Mouse (Mus musculus) heart, postnatal 0 days (tissue): ENCODE measurements around the gene Map2k1. TPM values are rescaled to one million over a fixed set of nuclear protein-coding genes. Genes with fewer than 3 reads are reported as not detected.

Source experiments
- ATAC-seq: fragments of 200-750 bp; cut with Nextera tagmentation; 2 replicates; pipeline ENCODE4 v1.8.0; 2017; ENCODE audit warnings: low read depth, moderate number of reproducible peaks, moderate library complexity; ENCODE audit not compliant: insufficient read depth
- DNase-seq: peaks from one replicate; pipeline ENCODE4 v3.0.0-alpha.2; 2016; ENCODE audit warnings: low spot score
- H3K27ac ChIP-seq: fragments of 300-500 bp; sonication (generic); 2 replicates; pipeline ENCODE4 v1.5.1; 2014; ENCODE audit warnings: low read depth, mild to moderate bottlenecking
- H3K27me3 ChIP-seq: fragments of 300-500 bp; sonication (generic); 2 replicates; pipeline ENCODE4 v1.6.1; 2014; ENCODE audit warnings: low read length, mixed read lengths; ENCODE audit not compliant: control insufficient read depth, insufficient read depth
- H3K36me3 ChIP-seq: fragments of 300-500 bp; sonication (generic); replicated peaks from 2 replicates; pipeline ENCODE4 v1.6.1; 2014; ENCODE audit warnings: low read length, mixed read lengths; ENCODE audit not compliant: control insufficient read depth, insufficient read depth
- H3K4me1 ChIP-seq: fragments of 300-500 bp; sonication (generic); 2 replicates; pipeline ENCODE4 v1.6.1; 2014; ENCODE audit warnings: antibody characterized with exemption; ENCODE audit not compliant: control insufficient read depth, insufficient read depth
- H3K4me2 ChIP-seq: fragments of 300-500 bp; sonication (generic); 2 replicates; pipeline ENCODE4 v1.6.1; 2014; ENCODE audit warnings: low read depth, mild to moderate bottlenecking, low read length, moderate library complexity
- H3K4me3 ChIP-seq: fragments of 300-500 bp; sonication (generic); 2 replicates; pipeline ENCODE4 v1.5.1; 2014; ENCODE audit warnings: low read depth, low read length
- H3K9ac ChIP-seq: fragments of 300-500 bp; sonication (generic); replicated peaks from 2 replicates; pipeline ENCODE4 v1.6.1; 2014; ENCODE audit warnings: low read depth, low read length, mixed read lengths
- H3K9me3 ChIP-seq: fragments of 300-500 bp; sonication (generic); replicated peaks from 2 replicates; pipeline ENCODE4 v1.6.1; 2016; ENCODE audit warnings: low read length; ENCODE audit not compliant: control insufficient read depth
- CTCF ChIP-seq: IDR thresholded peaks from 2 replicates; pipeline ENCODE4 v1.5.1; 2016; ENCODE audit warnings: antibody characterized with exemption, control low read depth, low read depth
- EP300 ChIP-seq: IDR thresholded peaks from 2 replicates; pipeline ENCODE4 v1.6.1; 2016; ENCODE audit warnings: antibody characterized with exemption, low read depth
- WGBS: fragments of 180-500 bp; shearing (Covaris S2); extraction: QIAGEN DNeasy Blood & Tissue Kit; methylation state at CpG from one replicate; pipeline ENCODE4 v1.1.7; 2014; 5-methylcytosine and 5-hydroxymethylcytosine counted together
- polyA plus RNA-seq: library from polyadenylated mRNA; unstranded; fragments of >200 nt; fragmentation: Nextera tagmentation; extraction: Ambion mirVana; gene quantifications from 2 replicates; pipeline ENCODE4 v1.2.1, GENCODE M21; 2015
- total RNA-seq: library from RNA; depleted of rRNA; stranded (reverse); fragments of >200 nt; gene quantifications from 2 replicates; pipeline ENCODE4 v1.2.3, GENCODE M21; 2014; ENCODE audit warnings: low replicate concordance

The Map2k1 gene
- total and polyA plus RNA-seq, 2 experiments from 2014 or later: 57.7 to 110 TPM

GRCm38 (mm10) chr9:64278665-64279310 lies 25.4 kb upstream of the Map2k1 start:
- no peak for ATAC-seq
- Histone ChIP-seq H3K36me3 (no peaks in the 10 kb centered on the region), H3K27me3 (no peaks in the 10 kb centered on the region), H3K4me2 (no peak overlapping the region), H3K4me1 (0 out of 2 replicates have a peak, but pooled peaks cover 7% of the 10 kb centered on the region), H3K9ac (no peak overlapping the region), H3K9me3 (no peaks in the 10 kb centered on the region), H3K27ac (no peak overlapping the region), H3K4me3 (no peak overlapping the region)
- DNase-seq: no peak
- TF ChIP-seq CTCF (no peak), EP300 (no peak)
- 89% methylated on average over 6 of the region's 6 CpGs for WGBS

- ATAC-seq (no peak), DNase-seq (peak; percentile 42)
- no peak overlapping the region for H3K27ac ChIP-seq
- TF ChIP-seq EP300 (no peak), CTCF (peak; percentile 67)
- H3K4me2 ChIP-seq: no peak overlapping the region
- 0 out of 2 replicates have a peak, but pooled peaks cover 7% of the 10 kb centered on the region for H3K4me1 ChIP-seq
- no peaks in the 10 kb centered on the region for H3K9me3 ChIP-seq
- no peak overlapping the region for H3K9ac ChIP-seq
- 65% methylated on average over 8 of the region's 8 CpGs for whole genome bisulfite sequencing
- H3K4me3 ChIP-seq: no peak overlapping the region
- no peaks in the 10 kb centered on the region for H3K36me3 ChIP-seq
- H3K27me3 ChIP-seq: no peaks in the 10 kb centered on the region
These were observed 24.3 kb upstream of the Map2k1 start for GRCm38 (mm10) chr9:64277706-64278105.

GRCm38 (mm10) chr9:64274919-64275318 lies 21.5 kb upstream of the Map2k1 start:
- DNase-seq: no peak
- WGBS: 63% methylated on average over 1 of the region's 1 CpGs
- Histone ChIP-seq H3K36me3 (no peaks in the 10 kb centered on the region), H3K4me2 (no peak overlapping the region), H3K9ac (no peak overlapping the region), H3K9me3 (no peaks in the 10 kb centered on the region), H3K4me1 (no peaks in the 10 kb centered on the region), H3K27ac (no peak overlapping the region), H3K27me3 (no peaks in the 10 kb centered on the region), H3K4me3 (no peak overlapping the region)
- TF ChIP-seq CTCF: 0 out of 2 replicates have a peak, but pooled peaks have one; percentile 3
- no peak for TF ChIP-seq EP300
- no peak for ATAC-seq

GRCm38 (mm10) chr9:64274291-64274690 lies 20.9 kb upstream of the Map2k1 start:
- H3K4me3 ChIP-seq: no peak overlapping the region
- no peaks in the 10 kb centered on the region for H3K36me3 ChIP-seq
- TF ChIP-seq CTCF (no peak), EP300 (no peak)
- H3K9ac ChIP-seq: no peak overlapping the region
- H3K27ac ChIP-seq: no peak overlapping the region
- ATAC-seq (no peak), DNase-seq (no peak)
- 66% methylated on average over 4 of the region's 4 CpGs for WGBS
- no peaks in the 10 kb centered on the region for H3K27me3 ChIP-seq
- no peaks in the 10 kb centered on the region for H3K4me1 ChIP-seq
- H3K4me2 ChIP-seq: no peak overlapping the region
- no peaks in the 10 kb centered on the region for H3K9me3 ChIP-seq

- H3K4me1 ChIP-seq: no peaks in the 10 kb centered on the region
- no peak overlapping the region for H3K27ac ChIP-seq
- DNase-seq (no peak), ATAC-seq (no peak)
- H3K4me3 ChIP-seq: no peak overlapping the region
- no peak overlapping the region for H3K4me2 ChIP-seq
- no peak for TF ChIP-seq CTCF
- no peak for TF ChIP-seq EP300
- no peaks in the 10 kb centered on the region for H3K27me3 ChIP-seq
- H3K36me3 ChIP-seq: no peaks in the 10 kb centered on the region
- no peaks in the 10 kb centered on the region for H3K9me3 ChIP-seq
- H3K9ac ChIP-seq: no peak overlapping the region
- WGBS: 72% methylated on average over 4 of the region's 4 CpGs
These were observed 20.3 kb upstream of the Map2k1 start for GRCm38 (mm10) chr9:64273757-64274156.

- Histone ChIP-seq H3K4me1 (no peaks in the 10 kb centered on the region), H3K9me3 (no peaks in the 10 kb centered on the region), H3K4me2 (no peak overlapping the region), H3K9ac (no peak overlapping the region), H3K27ac (no peak overlapping the region), H3K27me3 (no peaks in the 10 kb centered on the region), H3K4me3 (no peak overlapping the region), H3K36me3 (no peaks in the 10 kb centered on the region)
- peak; percentile 36 for DNase-seq
- no peak for ATAC-seq
- 34% methylated on average over 7 of the region's 7 CpGs for WGBS
- TF ChIP-seq EP300 (no peak), CTCF (peak; percentile 64)
These were observed 19.2 kb upstream of the Map2k1 start for GRCm38 (mm10) chr9:64272611-64273010.
